Mouse (Mus musculus) bone marrow macrophage, adult 2 months (primary cell): Measurements from ENCODE around the gene Prkce. TPM values are rescaled to one million over a fixed set of nuclear protein-coding genes. Genes with fewer than 3 reads are reported as not detected.
A peak's percentile ranks its signal among the peaks of the same experiment; 100 is the strongest.

ENCODE experiments used
- H3K27ac ChIP-seq: 2 replicates; pipeline ENCODE4 v1.5.1; 2012; ENCODE audit warnings: low read depth, low read length; ENCODE audit not compliant: insufficient read depth
- H3K4me1 ChIP-seq: 2 replicates; pipeline ENCODE4 v1.6.1; 2012; ENCODE audit warnings: low read length; ENCODE audit not compliant: control insufficient read depth, insufficient read depth
- H3K4me3 ChIP-seq: 2 replicates; pipeline ENCODE4 v1.5.1; 2012; ENCODE audit warnings: mild to moderate bottlenecking, low read length, moderate library complexity; ENCODE audit not compliant: insufficient read depth
- CTCF ChIP-seq: IDR thresholded peaks from 2 replicates; pipeline ENCODE4 v1.5.1; 2012; ENCODE audit warnings: low read depth, mild to moderate bottlenecking, low read length, moderate library complexity
- POLR2A ChIP-seq: IDR thresholded peaks from 2 replicates; pipeline ENCODE4 v1.6.1; 2012; ENCODE audit warnings: mild to moderate bottlenecking, low read depth, low read length, borderline replicate concordance
- polyA plus RNA-seq: library from polyadenylated mRNA; stranded (reverse); fragments of >200 nt; gene quantifications from 2 replicates; pipeline ENCODE4 v1.2.4, GENCODE M21; 2012; ENCODE audit not compliant: missing spikeins, insufficient read depth, insufficient read length

Gene Prkce
- polyA plus RNA-seq, 1 experiment, result 1.8 TPM

- Histone ChIP-seq H3K4me3 (no peak overlapping the region), H3K4me1 (peaks cover 5% of the 10 kb centered on the region; the same call in 1 of the 2 replicates), H3K27ac (no peak overlapping the region)
- TF ChIP-seq CTCF (no peak), POLR2A (no peak)
Measured at GRCm38 (mm10) chr17:86228850-86229249, 61.3 kb downstream of the Prkce start.

- no peak overlapping the region for H3K27ac ChIP-seq
- TF ChIP-seq CTCF (no peak), POLR2A (no peak)
- H3K4me3 ChIP-seq, result no peak overlapping the region
- H3K4me1 ChIP-seq, result peaks cover 5% of the 10 kb centered on the region; the same call in 1 of the 2 replicates
Measured at GRCm38 (mm10) chr17:86230141-86230633, 62.6 kb downstream of the Prkce start.

GRCm38 (mm10) chr17:86231741-86232179, 64.2 kb downstream of the Prkce start:
- Histone ChIP-seq H3K27ac (no peak overlapping the region), H3K4me3 (peak overlapping the region; percentile 30), H3K4me1 (peaks cover 5% of the 10 kb centered on the region; the same call in 1 of the 2 replicates)
- no peak for TF ChIP-seq CTCF
- no peak for TF ChIP-seq POLR2A

GRCm38 (mm10) chr17:86232248-86232647, 64.7 kb downstream of the Prkce start:
- TF ChIP-seq POLR2A, result no peak
- no peak for TF ChIP-seq CTCF
- H3K4me1 ChIP-seq, result peaks cover 9% of the 10 kb centered on the region; the same call in 1 of the 2 replicates
- H3K4me3 ChIP-seq, result peak overlapping the region; percentile 30
- no peak overlapping the region for H3K27ac ChIP-seq

GRCm38 (mm10) chr17:86234587-86235150, 67.1 kb downstream of the Prkce start:
- H3K4me1 ChIP-seq, result peaks cover 13% of the 10 kb centered on the region; the same call in 1 of the 2 replicates
- TF ChIP-seq CTCF (no peak), POLR2A (no peak)
- H3K4me3 ChIP-seq, result no peak overlapping the region
- H3K27ac ChIP-seq, result no peak overlapping the region

- no peak overlapping the region for H3K27ac ChIP-seq
- TF ChIP-seq POLR2A, result no peak
- TF ChIP-seq CTCF, result no peak
Measured at GRCm38 (mm10) chr17:86236026-86236712, 68.6 kb downstream of the Prkce start.

GRCm38 (mm10) chr17:86236861-86237763, 69.5 kb downstream of the Prkce start:
- no peak for TF ChIP-seq CTCF
- no peak for TF ChIP-seq POLR2A
- H3K27ac ChIP-seq, result no peak overlapping the region

More at GRCm38 (mm10) chr17:86236026-86236712, 68.6 kb downstream of the Prkce start:
- Histone ChIP-seq H3K4me1 (peaks cover 13% of the 10 kb centered on the region; the same call in 1 of the 2 replicates), H3K4me3 (no peak overlapping the region)

GRCm38 (mm10) chr17:86242291-86242690, 74.7 kb downstream of the Prkce start:
- no peak for TF ChIP-seq POLR2A
- no peak for TF ChIP-seq CTCF
- H3K27ac ChIP-seq, result no peak overlapping the region
- H3K4me1 ChIP-seq, result peaks cover 4% of the 10 kb centered on the region; the same call in 1 of the 2 replicates
- no peak overlapping the region for H3K4me3 ChIP-seq

More at GRCm38 (mm10) chr17:86236861-86237763, 69.5 kb downstream of the Prkce start:
- no peak overlapping the region for H3K4me3 ChIP-seq
- peaks cover 8% of the 10 kb centered on the region; the same call in 1 of the 2 replicates for H3K4me1 ChIP-seq

- TF ChIP-seq CTCF (no peak), POLR2A (no peak)
- Histone ChIP-seq H3K4me1 (no peaks in the 10 kb centered on the region), H3K4me3 (peak overlapping the region; percentile 18; the same call in 1 of the 2 replicates), H3K27ac (no peak overlapping the region)
Measured at GRCm38 (mm10) chr17:86243109-86243527, 75.5 kb downstream of the Prkce start.
